Mouse (Mus musculus) adrenal gland (tissue): ENCODE measurements around the gene Kctd7.

Experiments
- intact Hi-C: fragments of 180-260 bp; cut with DNase I; formaldehyde crosslinking; loops from one replicate; pipeline ENCODE4 v1.15.1; 2025
- long read RNA-seq, 2 experiments: library from polyadenylated mRNA; unstranded; transcript quantifications; one replicate each; pipeline ENCODE4 v2.0.0; 2020; ENCODE audit warnings: borderline replicate concordance in 1 of 2; ENCODE audit not compliant: insufficient replicate concordance in 1 of 2

The Kctd7 gene
- long read RNA-seq, experiment 1, full-length matches to known transcripts = 5 of 7 reads
- long read RNA-seq, experiment 1, partial matches to known transcripts = 0 of 7 reads
- long read RNA-seq, experiment 1, other reads (novel, unspliced or antisense) = 2 of 7 reads
- long read RNA-seq, experiment 2, full-length matches to known transcripts = 3 of 5 reads
- long read RNA-seq, experiment 2, partial matches to known transcripts = 0 of 5 reads
- long read RNA-seq, experiment 2, other reads (novel, unspliced or antisense) = 2 of 5 reads

DNA sequence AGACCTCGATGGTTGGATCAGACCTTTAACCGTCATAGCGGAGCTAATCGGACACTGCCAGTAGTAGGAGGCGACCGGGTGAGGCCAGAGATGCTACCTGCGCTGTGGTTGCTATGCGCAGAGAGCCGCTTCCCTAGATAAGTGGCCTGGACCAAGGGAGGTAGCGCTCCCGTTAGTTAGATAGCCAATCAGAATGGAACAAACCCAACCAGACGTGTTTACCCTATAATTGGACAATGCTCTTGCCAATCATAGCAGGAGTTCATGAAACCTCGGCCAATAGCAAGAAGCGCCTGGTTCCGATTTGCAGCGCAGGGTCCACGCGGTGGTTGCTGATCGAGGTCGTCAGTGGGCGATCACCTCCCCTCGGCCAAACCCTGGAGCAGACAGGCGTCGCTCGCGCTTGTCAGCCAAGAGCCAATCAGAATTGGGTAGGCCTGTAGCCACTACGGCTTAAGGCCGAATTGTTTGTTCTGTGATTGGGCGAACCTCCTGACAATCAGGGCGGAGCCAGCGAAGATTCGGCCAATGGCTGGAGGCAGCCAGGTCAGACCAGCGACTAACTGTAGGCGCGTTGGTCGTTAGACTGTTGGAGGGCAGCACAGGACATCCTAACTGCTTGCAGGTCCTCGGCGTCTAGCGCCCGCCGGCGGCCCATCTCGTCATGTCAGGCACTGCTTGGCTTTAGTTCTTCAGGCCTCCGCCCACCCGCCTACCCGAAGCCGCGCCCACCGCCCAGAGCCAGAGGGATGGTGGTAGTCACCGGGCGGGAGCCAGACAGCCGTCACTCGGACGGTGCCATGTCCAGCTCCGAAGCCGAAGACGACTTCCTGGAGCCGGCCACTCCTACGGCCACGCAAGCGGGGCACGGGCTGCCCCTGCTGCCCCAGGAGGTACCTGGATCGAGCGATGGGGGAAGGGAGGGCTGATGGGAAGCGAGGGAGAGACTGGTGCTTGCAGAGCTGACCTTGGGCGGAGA lies at the start of gene Kctd7:
TSS of gene Kctd7 (plus strand) at position 528 of the 979 bp plus-strand sequence.
- intact Hi-C loops = no loop called here

DNA sequence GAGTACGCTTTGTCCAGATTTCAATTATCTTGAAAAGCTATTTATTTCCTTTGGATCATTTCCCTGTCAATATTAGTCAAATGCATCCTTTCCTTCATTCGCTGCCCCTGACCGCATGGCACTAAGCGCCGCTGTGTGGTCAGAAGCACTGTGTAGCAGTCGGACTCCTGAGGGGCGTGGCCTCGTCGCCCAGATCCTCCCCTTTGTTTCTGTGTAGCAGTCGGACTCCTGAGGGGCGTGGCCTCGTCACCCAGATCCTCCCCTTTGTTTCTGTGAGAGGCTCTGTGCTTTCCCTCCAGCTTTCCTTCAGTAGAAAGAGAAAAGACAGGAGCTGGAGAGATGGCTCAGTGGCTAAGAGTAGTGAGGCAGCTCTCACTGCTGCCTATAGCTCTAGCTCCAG lies 47.9 kb upstream of the Kctd7 start:
- intact Hi-C loops = no loop called here

DNA sequence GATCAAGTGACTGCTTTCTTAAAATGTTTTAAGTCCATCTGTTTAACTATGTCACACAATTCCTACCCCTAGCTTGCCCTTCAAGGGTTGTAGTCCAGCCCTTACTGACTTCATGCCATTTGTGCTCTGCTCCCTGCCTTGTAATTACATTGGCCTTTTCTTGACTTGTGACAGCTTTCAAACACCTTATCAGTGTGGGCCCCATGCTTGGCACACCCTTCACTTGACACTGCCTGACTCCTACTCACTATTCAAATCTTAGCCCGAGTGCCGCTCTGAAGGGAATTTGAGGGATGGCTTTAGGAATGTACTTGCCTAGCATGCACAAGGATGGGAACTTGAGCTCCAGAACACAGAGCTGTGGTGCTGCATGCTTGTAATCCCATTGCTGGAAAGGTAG lies 46.8 kb upstream of the Kctd7 start:
- intact Hi-C loops = no loop called here

DNA sequence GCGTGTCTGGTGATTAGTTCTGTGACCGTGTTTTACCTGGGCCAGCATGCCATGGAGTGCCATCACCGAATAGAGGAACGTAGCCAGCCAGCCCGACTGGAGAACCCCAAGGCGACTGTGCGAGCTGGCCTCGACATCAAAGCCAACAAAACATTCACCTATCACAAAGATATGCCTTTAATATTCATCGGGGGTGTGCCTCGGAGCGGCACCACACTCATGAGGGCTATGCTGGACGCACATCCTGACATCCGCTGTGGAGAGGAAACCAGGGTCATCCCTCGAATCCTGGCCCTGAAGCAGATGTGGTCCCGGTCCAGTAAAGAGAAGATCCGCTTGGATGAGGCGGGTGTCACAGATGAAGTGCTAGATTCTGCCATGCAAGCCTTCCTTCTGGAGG lies 42.9 kb upstream of the Kctd7 start:
- intact Hi-C loops = loop anchor here (1.0 kb wide), 1 partner anchor 22 kb away; no protein-coding TSS in a partner anchor

DNA sequence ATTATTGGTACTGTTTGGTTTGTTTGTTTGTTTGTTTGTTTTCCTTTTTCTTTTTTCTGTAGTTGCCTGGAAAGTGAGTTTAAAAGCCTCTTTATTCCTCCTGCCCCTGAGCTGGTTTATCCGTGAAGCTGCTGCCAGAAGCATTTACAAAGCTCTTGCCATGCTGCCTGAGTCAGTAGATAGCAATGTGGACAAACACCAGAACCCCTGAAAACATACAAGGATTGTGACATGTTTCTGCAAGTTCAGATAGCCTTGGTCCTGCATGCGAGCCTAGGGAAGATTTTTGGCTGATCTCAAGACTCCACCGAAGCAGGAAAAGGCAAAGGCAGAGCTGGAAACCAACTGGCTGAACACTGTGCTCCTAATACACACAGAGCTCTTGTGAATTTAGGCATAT lies 35.3 kb upstream of the Kctd7 start:
- intact Hi-C loops = no loop called here

DNA sequence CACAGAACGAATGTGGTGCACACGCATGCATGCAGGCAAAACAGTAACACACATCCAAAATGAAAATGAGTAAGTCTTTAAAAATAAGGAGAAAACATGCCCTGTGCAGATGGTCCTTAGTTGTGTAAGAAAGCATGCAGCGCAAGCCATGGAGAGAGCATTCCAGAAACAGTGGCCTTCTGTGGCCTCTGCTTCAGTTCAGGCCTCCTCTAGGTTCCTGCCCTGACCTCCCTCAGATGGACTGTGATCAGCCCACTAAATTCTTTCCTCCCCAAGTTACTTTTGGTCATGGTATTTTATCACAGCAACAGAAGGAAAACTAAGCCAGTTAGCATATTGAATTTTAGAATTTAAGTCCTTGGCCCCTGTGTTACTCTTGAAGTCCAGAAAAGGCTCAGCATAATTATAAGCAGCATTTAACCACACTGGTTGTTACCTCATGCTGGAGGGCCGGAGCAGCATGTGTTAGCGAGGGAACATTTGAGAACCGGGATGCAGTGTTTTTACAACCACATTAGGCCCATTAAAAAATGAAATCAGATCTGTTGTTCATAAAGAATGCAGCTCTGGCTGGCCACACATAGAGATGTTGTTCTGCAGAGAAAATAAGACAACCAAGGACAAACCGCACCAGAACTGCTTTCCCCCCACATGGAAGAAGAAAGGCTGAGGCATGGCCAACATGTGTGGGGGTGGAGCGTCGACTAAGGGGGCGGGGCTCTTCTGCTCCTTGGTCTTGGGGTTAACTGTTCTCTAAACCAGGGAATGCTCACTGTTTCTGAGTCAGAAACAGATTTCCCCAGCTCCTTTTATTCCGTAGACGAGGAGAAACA lies 33.8 kb upstream of the Kctd7 start:
- intact Hi-C loops = no loop called here

DNA sequence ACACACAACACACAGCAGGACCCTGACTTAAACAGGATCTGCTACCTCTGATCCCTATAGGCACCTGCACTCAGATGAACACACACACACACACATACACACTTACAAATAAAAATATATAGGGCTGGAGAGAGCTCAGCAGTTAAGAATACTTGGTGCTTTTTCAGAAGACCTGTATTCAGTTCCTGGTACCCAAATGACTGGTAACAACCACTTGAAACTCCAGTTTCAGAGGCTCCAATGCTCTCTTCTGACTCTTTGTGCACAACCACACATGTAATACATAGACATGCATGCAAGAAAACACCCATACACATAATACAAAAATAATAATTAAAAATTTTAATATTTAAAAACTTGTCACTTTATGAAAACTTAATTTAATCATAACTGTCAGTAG lies 32.0 kb upstream of the Kctd7 start:
- intact Hi-C loops = no loop called here

DNA sequence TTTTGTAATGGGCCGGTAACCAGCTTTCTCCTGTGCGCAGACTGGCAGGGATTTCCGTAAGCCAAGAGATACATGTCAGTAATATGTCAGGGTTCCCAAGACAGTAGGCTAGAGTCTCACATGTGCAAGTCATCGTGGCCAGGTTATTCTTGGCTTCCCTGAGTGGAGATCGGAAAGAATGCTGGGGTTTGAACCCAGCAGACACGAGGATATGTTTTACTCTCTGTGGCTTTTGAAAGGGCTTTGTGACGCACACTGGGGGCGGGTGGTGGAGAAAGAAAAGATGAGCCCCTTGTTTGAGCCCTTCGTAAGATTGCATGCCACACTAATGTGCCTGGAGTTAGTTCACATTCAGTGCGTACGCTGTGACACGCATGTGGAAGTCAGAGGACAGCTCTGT lies 28.5 kb upstream of the Kctd7 start:
- intact Hi-C loops = no loop called here

DNA sequence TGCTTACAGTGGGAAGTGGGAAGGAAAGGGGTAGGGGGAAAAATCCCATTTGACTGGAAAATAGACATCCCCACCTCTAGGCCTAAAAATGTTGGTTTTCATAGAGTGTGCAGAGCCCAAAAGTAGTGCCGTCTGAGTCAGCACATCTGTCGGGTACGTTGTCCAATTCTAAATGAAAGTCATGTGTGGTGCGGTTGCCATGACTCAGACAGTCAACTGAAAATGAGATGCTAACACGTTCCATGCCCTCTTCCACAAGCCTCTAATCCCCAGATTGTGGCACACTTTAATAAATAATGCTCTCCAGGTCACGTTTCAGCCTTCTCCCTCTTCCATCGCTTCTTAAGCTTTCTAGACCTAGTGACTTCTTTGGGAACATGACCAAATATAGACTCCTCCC lies 27.8 kb upstream of the Kctd7 start:
- intact Hi-C loops = no loop called here

DNA sequence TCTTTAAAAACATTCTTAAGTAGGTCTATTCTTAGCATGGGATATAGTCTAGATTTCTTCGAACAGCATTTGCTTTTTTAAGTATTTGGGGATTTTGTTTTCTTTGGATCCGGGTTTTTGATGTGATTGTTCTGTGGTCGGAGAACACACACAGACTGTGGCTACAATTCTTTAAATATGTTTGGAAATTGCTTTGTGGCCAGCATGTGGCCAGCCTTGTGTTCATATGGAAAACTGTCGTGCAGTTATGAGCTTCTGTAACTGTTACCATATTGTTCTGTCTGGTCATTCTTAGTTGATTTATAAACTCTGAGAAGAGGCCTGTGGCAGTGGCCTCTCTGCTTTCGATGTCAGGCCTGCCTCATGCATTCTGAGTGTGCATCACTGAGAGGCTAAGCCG lies 26.7 kb upstream of the Kctd7 start:
- intact Hi-C loops = no loop called here

DNA sequence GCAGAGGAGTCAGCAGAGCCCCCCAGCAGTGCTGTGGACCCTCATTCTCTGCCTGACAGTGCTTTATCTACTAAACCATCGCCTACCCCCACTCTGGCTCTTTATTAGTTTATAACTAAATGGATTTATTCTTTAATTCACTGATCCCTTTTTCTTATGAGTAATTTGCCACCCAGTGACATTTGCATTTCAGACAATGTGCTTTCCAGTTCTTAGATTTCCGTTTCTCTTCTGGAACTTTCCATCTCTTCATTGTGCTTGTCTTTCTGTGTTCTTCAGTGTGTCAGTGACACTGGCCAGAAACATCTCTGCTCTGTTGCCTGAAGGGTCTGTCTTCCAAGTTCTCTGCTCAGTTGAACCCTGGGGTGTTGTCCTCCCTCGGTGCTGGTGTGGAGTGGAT lies 25.4 kb upstream of the Kctd7 start:
- intact Hi-C loops = no loop called here

DNA sequence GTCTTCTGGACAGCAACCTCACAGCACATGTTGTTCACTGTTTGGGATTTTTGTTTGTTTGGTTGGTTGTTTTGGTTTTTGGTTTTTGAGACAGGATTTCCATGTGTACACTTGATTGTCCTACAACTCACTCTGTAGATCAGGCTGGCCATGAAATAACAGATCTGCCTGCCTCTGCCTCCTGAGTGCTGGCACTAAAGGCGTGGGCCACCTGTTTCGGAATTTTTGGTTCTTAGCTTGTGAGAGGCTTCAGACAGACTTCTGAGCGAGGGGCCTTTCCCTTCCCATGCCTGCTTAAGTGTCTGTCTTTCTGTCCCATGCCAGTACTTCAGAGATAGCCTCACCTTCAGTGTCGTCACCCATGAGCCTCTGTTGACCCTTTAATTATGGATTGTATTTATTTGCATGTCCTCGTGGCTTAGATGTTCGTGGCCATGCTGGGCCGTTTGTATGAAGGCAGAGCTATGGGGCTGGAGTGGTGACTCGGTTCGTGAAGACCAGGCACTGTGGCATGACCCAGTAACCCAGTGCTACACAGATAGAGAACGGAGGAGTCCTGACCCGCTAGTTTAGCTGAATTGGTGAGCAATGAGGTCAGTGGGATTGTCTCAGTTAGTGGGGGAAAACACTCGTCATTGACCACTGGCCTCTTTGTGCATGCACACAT lies 24.5 kb upstream of the Kctd7 start:
- intact Hi-C loops = no loop called here

DNA sequence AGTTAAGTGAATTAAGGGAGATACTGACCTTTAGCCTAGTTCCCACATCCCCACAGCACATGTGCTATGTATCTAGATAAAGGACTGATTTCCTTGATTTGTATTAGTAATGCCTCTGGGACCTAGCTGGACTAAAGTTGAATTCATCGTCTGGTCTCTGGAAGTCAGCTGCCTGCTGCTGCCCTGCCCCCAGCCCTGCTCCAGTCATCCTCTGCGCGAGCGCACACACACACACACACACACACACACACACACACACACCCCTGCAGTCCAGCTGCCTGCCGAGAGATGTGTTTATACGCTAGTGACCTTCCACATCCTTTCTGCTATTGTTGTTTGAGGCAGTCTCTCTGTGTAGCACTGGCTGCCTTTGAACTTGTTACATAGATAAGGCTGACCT lies 23.8 kb upstream of the Kctd7 start:
- intact Hi-C loops = no loop called here

DNA sequence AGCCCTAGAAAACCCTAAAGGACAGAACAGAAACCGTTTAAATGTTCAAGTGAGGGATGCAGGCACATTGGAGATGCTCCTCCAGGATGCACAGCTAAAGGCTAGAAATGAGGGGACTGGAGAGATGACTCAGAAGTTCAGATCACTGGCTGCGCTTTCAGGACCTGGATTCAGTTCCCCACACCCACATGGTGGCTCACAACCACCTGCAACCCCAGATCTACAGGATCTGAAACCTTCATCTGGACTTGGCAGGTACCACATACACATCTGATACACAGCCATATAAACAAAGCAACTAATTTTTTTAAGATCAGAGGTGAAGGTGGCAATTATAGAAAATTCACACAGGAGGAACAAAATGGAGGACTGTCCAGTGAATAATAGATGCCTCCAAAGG lies 22.3 kb upstream of the Kctd7 start:
- intact Hi-C loops = no loop called here

DNA sequence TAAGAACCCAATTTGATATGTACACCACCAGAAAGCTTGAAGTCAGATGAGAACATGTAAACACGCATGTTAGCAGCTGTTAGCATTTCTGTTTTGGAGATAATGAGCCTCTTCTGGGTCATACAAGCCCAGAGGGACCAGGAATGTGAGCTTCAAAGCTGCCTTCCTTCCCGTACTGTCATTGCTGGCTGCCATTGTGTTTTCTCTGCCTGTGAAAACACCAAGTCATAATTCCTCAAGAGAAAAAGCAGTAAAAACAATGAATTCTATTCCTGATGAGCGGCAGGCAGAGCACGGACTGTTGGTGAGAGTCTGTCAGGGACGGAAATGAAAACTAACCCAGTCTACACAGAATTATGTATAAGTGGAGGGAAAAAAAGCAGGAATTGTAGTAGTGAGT lies 20.4 kb upstream of the Kctd7 start:
- intact Hi-C loops = no loop called here

DNA sequence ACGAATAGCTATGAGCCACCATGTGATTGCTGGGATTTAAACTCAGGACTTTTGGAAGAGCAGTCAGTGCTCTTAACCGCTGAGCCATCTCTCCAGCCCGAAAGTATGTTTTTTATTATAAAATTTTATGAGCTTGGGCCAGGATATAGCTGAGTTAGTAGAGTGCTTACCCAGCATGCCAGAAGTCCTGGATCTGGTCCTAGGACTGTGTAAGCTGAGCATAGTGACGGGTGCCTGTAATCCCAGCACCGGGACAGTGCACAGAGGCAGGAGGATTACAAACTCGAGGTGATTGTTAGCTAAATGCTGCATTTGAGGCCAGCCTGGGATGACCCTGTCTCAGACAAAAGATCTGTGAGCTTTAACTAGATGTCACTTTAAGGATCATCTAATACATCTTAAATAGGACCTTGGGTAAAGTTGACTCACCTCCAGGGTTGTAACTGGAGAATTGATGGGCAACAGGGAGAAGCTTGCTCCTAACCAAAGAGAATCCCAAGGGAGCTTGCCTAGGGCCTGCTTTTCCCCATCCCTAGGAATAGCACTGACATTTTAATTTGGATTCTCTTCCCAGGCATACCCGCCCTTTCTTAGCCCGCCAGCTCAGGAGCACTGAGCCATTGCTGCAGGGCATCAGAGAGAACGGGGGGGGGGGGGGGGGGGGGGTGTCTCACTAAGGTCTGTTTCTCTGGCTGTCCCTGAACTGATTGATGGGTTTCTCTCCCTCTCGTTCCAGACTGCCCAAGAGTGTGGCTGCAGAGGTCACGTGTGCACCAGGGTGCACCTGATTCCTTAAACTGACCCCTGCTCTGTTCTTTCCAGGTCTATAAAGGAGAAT lies 15.8 kb upstream of the Kctd7 start:
- intact Hi-C loops = no loop called here

DNA sequence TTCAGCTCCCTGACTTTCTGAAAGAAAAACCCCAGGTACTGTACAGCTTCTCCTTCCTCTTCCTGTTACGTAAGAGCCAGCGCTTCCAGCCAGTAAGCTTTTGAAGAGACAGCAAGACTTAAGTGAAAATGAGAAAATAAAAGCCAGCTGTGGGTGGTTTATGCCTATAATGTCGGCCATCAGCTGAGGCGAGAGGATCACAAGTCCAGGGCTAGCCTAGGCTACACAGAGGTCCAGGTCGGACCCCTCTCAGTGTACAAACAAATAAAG lies 15.2 kb upstream of the Kctd7 start:
- intact Hi-C loops = no loop called here

DNA sequence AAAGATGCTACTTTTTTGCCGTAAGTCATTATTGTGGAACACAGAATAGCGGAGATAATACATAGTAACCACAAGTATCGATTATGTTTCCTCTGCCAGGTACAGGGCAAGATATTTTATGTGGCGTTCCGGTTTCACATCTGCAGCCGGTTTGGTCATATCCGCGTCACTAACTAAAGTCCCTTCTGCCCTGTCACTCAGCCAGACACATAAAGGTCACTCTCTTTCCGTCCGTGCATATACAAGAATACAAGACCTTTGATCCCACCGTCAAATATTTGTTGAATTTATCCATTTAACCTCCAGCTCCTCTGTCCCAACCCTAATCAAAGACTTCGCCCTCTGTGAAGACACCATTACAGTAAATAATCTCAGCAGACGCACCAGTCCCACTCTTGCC lies 8.1 kb upstream of the Kctd7 start:
- intact Hi-C loops = loop anchor here (5.0 kb wide), 3 partner anchors 69 to 114 kb away; no protein-coding TSS in a partner anchor

DNA sequence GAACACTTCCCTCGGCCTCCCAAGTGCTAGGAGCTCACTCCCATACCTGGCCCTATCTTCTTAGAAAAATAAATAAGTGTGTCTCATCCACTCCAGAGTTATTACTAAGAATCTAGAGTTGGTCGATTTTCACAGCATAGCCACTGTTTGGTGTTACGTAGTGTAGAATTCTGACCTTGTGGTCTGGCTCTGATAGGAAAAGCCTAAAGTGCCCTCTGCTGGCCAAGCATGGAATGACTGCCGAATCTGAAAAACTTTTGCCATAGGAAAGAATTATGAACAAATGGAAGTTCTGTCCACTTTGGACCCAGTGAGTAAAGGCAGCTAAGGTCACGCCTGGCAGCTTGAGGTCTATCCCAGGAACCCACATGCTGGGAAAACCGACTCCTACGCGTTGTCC lies 5.3 kb upstream of the Kctd7 start:
- intact Hi-C loops = loop anchor here (5.0 kb wide), 3 partner anchors 72 to 117 kb away; no protein-coding TSS in a partner anchor

DNA sequence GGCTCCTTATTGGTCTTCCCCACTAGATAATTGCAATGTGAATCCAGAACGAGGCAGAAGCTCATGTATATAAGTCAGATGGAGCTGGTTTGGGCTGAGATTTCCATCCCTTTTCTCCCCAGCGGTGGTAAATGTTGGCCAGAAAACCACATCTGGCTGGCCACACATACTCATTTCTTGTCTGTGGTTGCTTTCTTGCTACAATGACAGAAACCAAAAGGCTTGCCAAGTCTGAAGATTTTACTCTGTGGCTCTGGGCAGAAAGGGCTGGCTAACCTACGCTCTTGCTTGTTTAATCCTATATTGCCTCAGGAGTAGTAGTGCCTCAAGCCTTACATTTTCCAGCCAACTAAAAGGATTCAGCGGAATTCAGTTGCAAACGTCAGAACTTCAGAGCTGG lies 3.5 kb upstream of the Kctd7 start:
- intact Hi-C loops = no loop called here
